Mouse (Mus musculus): Measurements from ENCODE around the gene Lypd6. TPM values are rescaled to one million over a fixed set of nuclear protein-coding genes. Genes with fewer than 3 reads are reported as not detected.
A peak's percentile ranks its signal among the peaks of the same experiment; 100 is the strongest.

Lypd6 gene
- polyA plus RNA-seq, 2 experiments, result 12.4 to 18.3 TPM

DNA sequence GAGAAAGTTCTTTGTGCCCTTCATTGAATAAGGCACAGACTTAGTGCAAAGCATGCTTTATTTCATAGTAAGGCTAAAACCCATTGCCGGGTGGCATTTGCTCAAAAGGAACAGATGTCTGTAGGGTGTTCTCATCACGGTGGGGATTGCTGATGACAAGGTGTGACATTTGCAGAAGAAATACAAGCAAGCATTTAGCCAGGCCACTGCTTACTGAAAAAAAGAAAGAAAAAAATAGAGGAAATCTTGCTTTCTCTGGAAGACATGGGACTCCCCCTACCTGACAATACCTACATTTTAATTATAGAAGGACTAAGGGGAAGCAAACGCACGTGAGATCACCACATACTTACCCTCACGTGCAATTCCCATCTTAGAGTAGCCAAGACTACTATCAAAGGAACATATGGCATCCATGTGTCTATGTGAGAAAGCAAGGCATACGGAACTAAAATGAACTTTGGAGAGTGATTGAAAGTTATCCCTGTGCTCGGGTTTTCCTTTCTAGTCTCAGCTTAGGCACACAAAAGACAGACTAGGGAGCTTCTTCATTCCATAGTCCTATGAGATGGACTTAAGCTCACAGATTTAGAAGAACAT is 21.3 kb upstream of the Lypd6 start:
- Histone ChIP-seq H3K27me3 (ENCODE audit: control insufficient read depth, insufficient read depth, low read length) (no peaks in the 10 kb centered on the region), H3K9me3 (ENCODE audit: control insufficient read depth, low read length) (no peaks in the 10 kb centered on the region), H3K4me1 (ENCODE audit: control insufficient read depth, insufficient read depth, low read length) (peaks cover 14% of the 10 kb centered on the region), H3K9ac (ENCODE audit: low read depth, low read length, severe bottlenecking) (no peak overlapping the region), H3K4me2 (replicated peaks; ENCODE audit: low read depth, low read length, severe bottlenecking) (no peak overlapping the region), H3K4me3 (replicated peaks; ENCODE audit: low read length) (no peak overlapping the region), H3K36me3 (ENCODE audit: control insufficient read depth, insufficient read depth, low read length) (no peaks in the 10 kb centered on the region), H3K27ac (replicated peaks; ENCODE audit: low read depth, low read length) (no peak overlapping the region)
- no peak for TF ChIP-seq POLR2A (IDR thresholded peaks at IDR 0.05; ENCODE audit: borderline replicate concordance, extremely low read depth, insufficient read depth, insufficient read length)
- 41% methylated on average over 7 of the region's 7 CpGs for WGBS
- DNase-seq (ENCODE audit: low spot score) (no peak), ATAC-seq (ENCODE audit: low FRiP score, low read depth) (no peak)

DNA sequence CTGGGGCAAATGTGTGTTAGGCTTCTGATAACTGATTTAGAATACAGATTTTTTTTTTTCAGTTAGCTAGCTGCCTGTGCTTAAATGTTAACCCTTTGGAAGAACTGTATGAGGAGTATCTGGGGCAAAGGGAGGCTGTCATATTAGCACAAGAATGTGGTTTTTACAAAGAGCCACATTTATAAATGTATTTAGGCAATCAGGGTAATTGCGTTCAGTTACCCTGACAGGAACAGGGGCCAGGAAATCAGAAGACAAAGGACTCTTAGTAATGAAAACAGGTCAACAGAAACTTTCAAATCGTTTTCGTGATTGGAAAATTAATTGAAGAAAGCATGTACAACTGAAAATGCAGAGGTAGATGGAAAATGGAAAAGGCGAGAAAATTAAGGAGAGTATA is 20.4 kb upstream of the Lypd6 start:
- WGBS, result 76% methylated on average over 4 of the region's 4 CpGs
- peaks cover 14% of the 10 kb centered on the region for H3K4me1 ChIP-seq (ENCODE audit: control insufficient read depth, insufficient read depth, low read length)
- H3K4me2 ChIP-seq (replicated peaks; ENCODE audit: low read depth, low read length, severe bottlenecking), result no peak overlapping the region
- TF ChIP-seq POLR2A (IDR thresholded peaks at IDR 0.05; ENCODE audit: borderline replicate concordance, extremely low read depth, insufficient read depth, insufficient read length), result no peak
- H3K9ac ChIP-seq (ENCODE audit: low read depth, low read length, severe bottlenecking), result no peak overlapping the region
- DNase-seq (ENCODE audit: low spot score), result no peak
- no peaks in the 10 kb centered on the region for H3K27me3 ChIP-seq (ENCODE audit: control insufficient read depth, insufficient read depth, low read length)
- H3K9me3 ChIP-seq (ENCODE audit: control insufficient read depth, low read length), result no peaks in the 10 kb centered on the region
- no peaks in the 10 kb centered on the region for H3K36me3 ChIP-seq (ENCODE audit: control insufficient read depth, insufficient read depth, low read length)
- ATAC-seq (ENCODE audit: low FRiP score, low read depth), result no peak
- no peak overlapping the region for H3K4me3 ChIP-seq (replicated peaks; ENCODE audit: low read length)
- no peak overlapping the region for H3K27ac ChIP-seq (replicated peaks; ENCODE audit: low read depth, low read length)

DNA sequence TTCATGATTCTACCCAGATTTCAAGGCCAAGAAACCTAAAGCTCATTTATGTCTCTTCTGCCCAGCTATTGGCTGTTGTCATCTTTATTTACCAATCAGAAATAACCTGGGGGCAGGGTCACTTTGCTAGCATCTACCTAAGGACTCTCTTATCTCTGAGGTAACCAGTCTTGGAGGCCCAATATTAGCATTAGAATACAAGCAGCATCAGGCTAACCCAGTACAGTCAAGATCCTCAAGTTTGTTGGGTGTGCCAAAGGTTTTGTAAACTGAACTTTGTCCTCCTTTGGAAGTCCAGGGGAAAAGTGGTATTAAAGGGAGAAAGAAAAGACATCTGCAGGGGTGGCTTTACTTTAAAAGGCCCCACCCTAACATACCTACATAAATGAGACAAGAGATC is 17.8 kb upstream of the Lypd6 start:
- Histone ChIP-seq H3K9me3 (ENCODE audit: control insufficient read depth, low read length) (no peaks in the 10 kb centered on the region), H3K4me3 (replicated peaks; ENCODE audit: low read length) (no peak overlapping the region), H3K4me1 (ENCODE audit: control insufficient read depth, insufficient read depth, low read length) (peaks cover 14% of the 10 kb centered on the region), H3K36me3 (ENCODE audit: control insufficient read depth, insufficient read depth, low read length) (no peaks in the 10 kb centered on the region), H3K27me3 (ENCODE audit: control insufficient read depth, insufficient read depth, low read length) (no peaks in the 10 kb centered on the region), H3K27ac (replicated peaks; ENCODE audit: low read depth, low read length) (no peak overlapping the region), H3K9ac (ENCODE audit: low read depth, low read length, severe bottlenecking) (no peak overlapping the region), H3K4me2 (replicated peaks; ENCODE audit: low read depth, low read length, severe bottlenecking) (no peak overlapping the region)
- TF ChIP-seq POLR2A (IDR thresholded peaks at IDR 0.05; ENCODE audit: borderline replicate concordance, extremely low read depth, insufficient read depth, insufficient read length), result no peak
- no peak for DNase-seq (ENCODE audit: low spot score)
- ATAC-seq (ENCODE audit: low FRiP score, low read depth), result no peak

DNA sequence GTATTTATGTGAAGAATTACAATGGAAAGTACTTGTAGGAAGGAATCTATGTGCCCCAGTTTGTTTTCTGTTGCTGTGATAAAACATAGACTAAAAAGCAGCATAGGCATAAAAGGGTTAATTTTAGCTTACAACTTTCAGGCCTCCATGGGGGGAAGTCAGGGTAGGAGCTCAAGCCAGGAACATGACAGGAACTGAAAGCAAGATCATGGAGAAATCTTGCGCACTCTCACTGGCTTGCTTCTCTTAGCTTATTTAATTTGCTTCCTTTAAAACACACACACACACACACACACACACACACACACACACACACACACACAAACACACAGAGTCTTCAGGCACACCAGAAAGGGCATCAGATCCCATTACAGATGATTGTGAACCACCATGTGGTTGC is 12.3 kb upstream of the Lypd6 start:
- no peak overlapping the region for H3K4me2 ChIP-seq (replicated peaks; ENCODE audit: low read depth, low read length, severe bottlenecking)
- H3K4me3 ChIP-seq (replicated peaks; ENCODE audit: low read length), result no peak overlapping the region
- no peaks in the 10 kb centered on the region for H3K9me3 ChIP-seq (ENCODE audit: control insufficient read depth, low read length)
- ATAC-seq (ENCODE audit: low FRiP score, low read depth), result no peak
- DNase-seq (ENCODE audit: low spot score), result no peak
- WGBS, result 83% methylated on average over 1 of the region's 1 CpGs
- no peaks in the 10 kb centered on the region for H3K36me3 ChIP-seq (ENCODE audit: control insufficient read depth, insufficient read depth, low read length)
- H3K27me3 ChIP-seq (ENCODE audit: control insufficient read depth, insufficient read depth, low read length), result no peaks in the 10 kb centered on the region
- H3K9ac ChIP-seq (ENCODE audit: low read depth, low read length, severe bottlenecking), result no peak overlapping the region
- H3K27ac ChIP-seq (replicated peaks; ENCODE audit: low read depth, low read length), result no peak overlapping the region
- H3K4me1 ChIP-seq (ENCODE audit: control insufficient read depth, insufficient read depth, low read length), result no peaks in the 10 kb centered on the region
- TF ChIP-seq POLR2A (IDR thresholded peaks at IDR 0.05; ENCODE audit: borderline replicate concordance, extremely low read depth, insufficient read depth, insufficient read length), result no peak

DNA sequence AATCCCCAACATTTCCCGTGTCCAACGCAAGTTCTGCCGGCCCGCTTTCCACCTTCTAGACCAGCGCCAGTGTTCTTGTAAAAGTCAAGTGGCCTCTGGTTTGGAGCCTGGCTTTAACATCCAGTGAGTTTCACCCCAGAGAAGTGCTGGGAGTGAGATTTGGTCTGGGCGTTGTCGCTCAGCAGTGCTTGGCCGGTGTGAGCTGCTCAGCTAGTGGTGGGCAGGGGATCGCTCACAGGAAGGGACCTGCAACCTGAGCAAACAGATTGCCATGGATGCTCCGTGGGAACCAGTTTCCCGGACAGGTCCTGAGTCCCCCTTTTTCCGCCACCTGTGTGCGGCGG is 355 bp upstream of the Lypd6 start:
- Histone ChIP-seq H3K27me3 (ENCODE audit: control insufficient read depth, insufficient read depth, low read length) (0 out of 2 replicates have a peak, but pooled peaks cover 2% of the 10 kb centered on the region), H3K36me3 (ENCODE audit: control insufficient read depth, insufficient read depth, low read length) (no peaks in the 10 kb centered on the region), H3K4me3 (replicated peaks; ENCODE audit: low read length) (peak overlapping the region; percentile 71), H3K4me1 (ENCODE audit: control insufficient read depth, insufficient read depth, low read length) (peaks cover 5% of the 10 kb centered on the region; the same call in 1 of the 2 replicates), H3K9me3 (ENCODE audit: control insufficient read depth, low read length) (no peaks in the 10 kb centered on the region), H3K9ac (ENCODE audit: low read depth, low read length, severe bottlenecking) (peak overlapping the region; percentile 62; the same call in 1 of the 2 replicates), H3K27ac (replicated peaks; ENCODE audit: low read depth, low read length) (0 out of 2 replicates have a peak overlapping the region, but pooled peaks have one; percentile 46), H3K4me2 (replicated peaks; ENCODE audit: low read depth, low read length, severe bottlenecking) (peak overlapping the region; percentile 95)
- WGBS, result under 1% methylated on average over 14 of the region's 14 CpGs
- DNase-seq (ENCODE audit: low spot score), result no peak
- peak; percentile 62 for ATAC-seq (ENCODE audit: low FRiP score, low read depth)
- TF ChIP-seq POLR2A (IDR thresholded peaks at IDR 0.05; ENCODE audit: borderline replicate concordance, extremely low read depth, insufficient read depth, insufficient read length), result no peak

DNA sequence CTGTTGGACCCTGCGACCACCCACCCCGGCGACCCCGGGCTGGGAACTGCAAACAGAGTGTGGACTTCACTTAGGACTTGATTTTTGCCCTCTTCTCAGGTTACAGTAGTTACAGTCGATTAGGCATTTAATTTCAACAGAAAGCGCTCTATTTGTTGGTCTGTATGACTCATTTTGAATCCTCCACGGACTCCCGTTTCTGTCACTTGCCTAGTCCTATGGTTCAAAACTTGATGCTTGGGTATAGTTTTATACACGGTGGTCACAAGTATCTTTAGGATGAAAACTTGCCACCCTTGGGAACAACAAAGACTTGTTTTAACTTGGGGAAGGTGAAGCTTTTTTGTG is 713 bp downstream of the Lypd6 start:
- Histone ChIP-seq H3K4me3 (replicated peaks; ENCODE audit: low read length) (peak overlapping the region; percentile 71), H3K4me1 (ENCODE audit: control insufficient read depth, insufficient read depth, low read length) (peaks cover 5% of the 10 kb centered on the region; the same call in 1 of the 2 replicates), H3K4me2 (replicated peaks; ENCODE audit: low read depth, low read length, severe bottlenecking) (peak overlapping the region; percentile 95), H3K27me3 (ENCODE audit: control insufficient read depth, insufficient read depth, low read length) (0 out of 2 replicates have a peak, but pooled peaks cover 2% of the 10 kb centered on the region), H3K36me3 (ENCODE audit: control insufficient read depth, insufficient read depth, low read length) (no peaks in the 10 kb centered on the region), H3K27ac (replicated peaks; ENCODE audit: low read depth, low read length) (no peak overlapping the region), H3K9ac (ENCODE audit: low read depth, low read length, severe bottlenecking) (peak overlapping the region; percentile 62), H3K9me3 (ENCODE audit: control insufficient read depth, low read length) (no peaks in the 10 kb centered on the region)
- WGBS, result 3% methylated on average over 9 of the region's 9 CpGs
- TF ChIP-seq POLR2A (IDR thresholded peaks at IDR 0.05; ENCODE audit: borderline replicate concordance, extremely low read depth, insufficient read depth, insufficient read length), result no peak
- DNase-seq (ENCODE audit: low spot score), result no peak
- ATAC-seq (ENCODE audit: low FRiP score, low read depth), result no peak

Data from limb, embryonic 14.5 days (tissue).